Mouse (Mus musculus): ENCODE measurements around the gene Lim2.

The Lim2 gene

GRCm38 (mm10) chr7:43443126-43443916, 15.9 kb downstream of the Lim2 start:
- WGBS = under 1% methylated on average over 36 of the region's 36 CpGs

GRCm38 (mm10) chr7:43443917-43444293, 16.4 kb downstream of the Lim2 start, which contains the start of the genes Etfb and Gm45233:
Gene Etfb, plus strand, starts transcription at chr7:43444083.
Gene Gm45233, plus strand, starts transcription at chr7:43444128.
- WGBS = under 1% methylated on average over 27 of the region's 27 CpGs

- 69% methylated on average over 4 of the region's 4 CpGs for WGBS
These were observed 20.3 kb downstream of the Lim2 start for GRCm38 (mm10) chr7:43447801-43448200.

- 95% methylated on average over 3 of the region's 3 CpGs for WGBS
These were observed 20.8 kb downstream of the Lim2 start for GRCm38 (mm10) chr7:43448246-43448645.

- WGBS = 100% methylated on average over 2 of the region's 2 CpGs
These were observed 22.3 kb downstream of the Lim2 start for GRCm38 (mm10) chr7:43449811-43450210.

GRCm38 (mm10) chr7:43451726-43452125, 24.3 kb downstream of the Lim2 start:
- WGBS = 90% methylated on average over 11 of the region's 11 CpGs

- 56% methylated on average over 4 of the region's 4 CpGs for WGBS
These were observed 25.1 kb downstream of the Lim2 start for GRCm38 (mm10) chr7:43452609-43453008.

GRCm38 (mm10) chr7:43453599-43454355, 26.3 kb downstream of the Lim2 start:
- 83% methylated on average over 14 of the region's 14 CpGs for WGBS

GRCm38 (mm10) chr7:43454371-43454770, 26.9 kb downstream of the Lim2 start:
- 89% methylated on average over 6 of the region's 6 CpGs for WGBS

GRCm38 (mm10) chr7:43462851-43463250, 35.4 kb downstream of the Lim2 start, which contains the start of gene Vsig10l:
Gene Vsig10l, plus strand, starts transcription at chr7:43463151.
- WGBS = 70% methylated on average over 4 of the region's 4 CpGs

- WGBS = 86% methylated on average over 7 of the region's 7 CpGs
These were observed 36.5 kb downstream of the Lim2 start for GRCm38 (mm10) chr7:43463976-43464375.

GRCm38 (mm10) chr7:43464864-43465343, 37.4 kb downstream of the Lim2 start:
- WGBS = 15% methylated on average over 35 of the region's 35 CpGs

GRCm38 (mm10) chr7:43465344-43466098, 38.1 kb downstream of the Lim2 start:
- WGBS = 1% methylated on average over 33 of the region's 33 CpGs

GRCm38 (mm10) chr7:43466099-43466694, 38.7 kb downstream of the Lim2 start:
- WGBS = 2% methylated on average over 33 of the region's 33 CpGs

- WGBS = 55% methylated on average over 8 of the region's 8 CpGs
These were observed 42.9 kb downstream of the Lim2 start for GRCm38 (mm10) chr7:43470373-43470772.

- WGBS = 40% methylated on average over 23 of the region's 23 CpGs
These were observed 48.2 kb downstream of the Lim2 start for GRCm38 (mm10) chr7:43475706-43476105.

- WGBS = 54% methylated on average over 13 of the region's 13 CpGs
These were observed 48.9 kb downstream of the Lim2 start for GRCm38 (mm10) chr7:43476376-43476775.

GRCm38 (mm10) chr7:43481191-43481590, 53.7 kb downstream of the Lim2 start:
- WGBS = 31% methylated on average over 3 of the region's 3 CpGs

GRCm38 (mm10) chr7:43482090-43482716, 54.7 kb downstream of the Lim2 start:
- WGBS = 35% methylated on average over 8 of the region's 8 CpGs

GRCm38 (mm10) chr7:43483236-43483635, 55.8 kb downstream of the Lim2 start:
- 49% methylated on average over 10 of the region's 10 CpGs for WGBS
